Mouse (Mus musculus): ENCODE data around the gene Atp5b.

DNA sequence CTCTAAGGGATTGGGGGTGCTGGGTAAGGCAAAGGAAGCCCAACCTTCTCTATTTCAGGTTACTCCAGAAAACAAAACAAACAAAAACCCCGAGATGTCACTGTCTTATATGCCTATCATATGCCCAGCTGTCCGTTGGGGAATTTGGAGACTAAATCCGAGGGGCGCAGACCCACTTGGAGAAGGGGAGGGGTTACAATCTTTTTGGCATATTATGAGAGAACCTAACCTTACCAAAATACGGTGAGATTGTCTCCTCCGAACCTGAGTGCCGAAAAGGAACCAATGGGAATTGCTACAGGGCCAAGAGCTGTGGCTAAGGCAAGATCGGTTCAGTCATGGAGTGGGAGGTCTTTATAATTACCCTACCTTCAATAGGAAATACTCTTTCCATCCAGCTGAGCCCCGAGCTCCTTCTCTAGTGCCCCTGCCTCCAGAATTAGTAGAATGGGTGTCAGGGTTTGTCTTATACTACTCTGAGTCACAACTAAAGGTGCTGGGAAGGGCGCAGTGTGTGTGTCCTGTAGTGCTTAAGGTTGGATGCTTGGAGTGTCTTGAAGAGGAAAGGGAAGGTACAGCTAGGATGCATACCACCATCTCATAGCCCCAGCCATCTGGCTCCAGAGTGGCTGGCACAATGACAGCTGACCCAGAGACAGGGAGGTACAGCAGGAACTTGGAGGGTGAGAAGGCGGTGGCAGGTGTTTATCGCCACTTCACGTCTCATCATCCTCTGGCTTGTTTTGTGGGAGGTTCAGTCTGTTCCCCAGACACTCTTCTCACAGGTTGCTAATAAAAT is 10.6 kb downstream of the Atp5b start:
- TF ChIP-seq POLR2A (IDR thresholded peaks at IDR 0.05; ENCODE audit: insufficient read depth, low read depth, low read length) = no peak
- TF ChIP-seq CTCF (IDR thresholded peaks at IDR 0.05) = no peak
